ENCODE assay signal across 19 mouse cellular contexts in the genomic region with DNA sequence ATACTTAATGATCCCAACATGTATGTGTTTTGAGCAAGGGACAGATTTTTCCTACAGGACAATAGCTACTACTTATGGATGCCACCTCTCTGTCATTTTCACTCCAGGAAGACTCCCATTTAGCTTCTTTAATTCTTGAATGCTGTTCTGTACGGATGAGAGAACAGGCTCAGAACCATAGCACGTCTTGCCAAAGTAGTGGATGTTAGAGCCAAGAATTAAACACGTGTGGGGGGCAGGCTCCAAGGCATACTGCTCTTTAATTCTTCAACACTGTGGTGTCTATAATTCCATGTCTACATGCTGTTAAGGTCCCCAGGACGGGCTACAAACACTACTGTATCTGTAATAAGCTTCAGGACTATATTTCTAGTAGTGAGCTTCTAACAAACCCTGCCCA.
DNase-seq lines count a peak whose midpoint lies in the region; ATAC-seq and TF ChIP-seq lines count a peak whose summit lies in the region.
"Had no signal": no experiment of that assay in that cellular context is flagged by ENCODE, and none has a peak within 500 bp of the region (broad histone marks: within the 10 kb centered on the region; RNA-seq: fewer than 3 reads in every experiment).

No protein-coding gene starts in this region.

- no peaks in the 10 kb centered on the region for H3K9me3 ChIP-seq in forebrain, embryonic 14.5 days (replicated peaks; ENCODE audit: control insufficient read depth, low read length)
- H3K9me3 ChIP-seq in forebrain, embryonic 12.5 days, result no peaks in the 10 kb centered on the region
- no peaks in the 10 kb centered on the region for H3K9me3 ChIP-seq in hindbrain, embryonic 16.5 days (ENCODE audit: control insufficient read depth, low read length)
- H3K9me3 ChIP-seq in hindbrain, embryonic 11.5 days (ENCODE audit: control insufficient read depth, low read length), result no peaks in the 10 kb centered on the region
- no peaks in the 10 kb centered on the region for H3K9me3 ChIP-seq in forebrain, postnatal 0 days (ENCODE audit: low read length)
- H3K9me3 ChIP-seq: embryonic facial prominence, embryonic 10.5 days; heart, embryonic 12.5 days; hindbrain, embryonic 10.5 days; intestine, embryonic 15.5 days had no signal

- no peak overlapping the region for H3K4me3 ChIP-seq in forebrain, embryonic 14.5 days (ENCODE audit: low read depth, low read length)
- no peak overlapping the region for H3K4me3 ChIP-seq in forebrain, embryonic 12.5 days (replicated peaks)
- H3K4me3 ChIP-seq in hindbrain, embryonic 16.5 days (ENCODE audit: low read length), result no peak overlapping the region
- H3K4me3 ChIP-seq in hindbrain, embryonic 11.5 days (ENCODE audit: low read depth, low read length), result no peak overlapping the region
- H3K4me3 ChIP-seq in forebrain, postnatal 0 days (ENCODE audit: low read depth, low read length), result no peak overlapping the region
- H3K4me3 ChIP-seq: embryonic facial prominence, embryonic 10.5 days; heart, adult 2 months; heart, embryonic 12.5 days; hindbrain, embryonic 10.5 days; intestine, embryonic 15.5 days had no signal

- DNase-seq in forebrain, embryonic 14.5 days (ENCODE audit: low spot score), result peak; percentile 67
- no peak for DNase-seq in hindbrain, embryonic 11.5 days (ENCODE audit: low spot score)
- DNase-seq in brain, adult 2 months (ENCODE audit: low read depth, low spot score), result peak; percentile 33
- DNase-seq in forebrain, postnatal 0 days, result peak; percentile 59
- DNase-seq in gastrocnemius, postnatal 4 days (ENCODE audit: low spot score in 2 of 2), result no peak
- DNase-seq: adrenal gland, adult 8-10 months; adrenal gland, postnatal 36 days; cerebellum, adult 18-20 months; cerebellum, adult 9-11 months; gastrocnemius, postnatal 36 days; heart, adult 2 months; kidney, adult 18-20 months had no signal

- no peak for TF ChIP-seq CTCF in forebrain, postnatal 0 days (IDR thresholded peaks at IDR 0.05; ENCODE audit: low read depth)

- no peak overlapping the region for H3K27ac ChIP-seq in forebrain, embryonic 14.5 days (ENCODE audit: low read depth, low read length)
- no peak overlapping the region for H3K27ac ChIP-seq in forebrain, embryonic 12.5 days
- H3K27ac ChIP-seq in hindbrain, embryonic 16.5 days (ENCODE audit: low read depth, low read length), result no peak overlapping the region
- H3K27ac ChIP-seq in hindbrain, embryonic 11.5 days (ENCODE audit: low read depth, low read length), result no peak overlapping the region
- H3K27ac ChIP-seq in forebrain, postnatal 0 days (ENCODE audit: low read depth, low read length), result no peak overlapping the region
- H3K27ac ChIP-seq: embryonic facial prominence, embryonic 10.5 days; heart, adult 2 months; hindbrain, embryonic 10.5 days; intestine, embryonic 15.5 days had no signal

- no peak overlapping the region for H3K4me2 ChIP-seq in forebrain, embryonic 14.5 days (ENCODE audit: low read length)
- no peak overlapping the region for H3K4me2 ChIP-seq in forebrain, embryonic 12.5 days
- H3K4me2 ChIP-seq in hindbrain, embryonic 16.5 days (ENCODE audit: low read length), result no peak overlapping the region
- no peak overlapping the region for H3K4me2 ChIP-seq in hindbrain, embryonic 11.5 days (replicated peaks; ENCODE audit: low read depth, low read length)
- H3K4me2 ChIP-seq in forebrain, postnatal 0 days (ENCODE audit: low read depth), result no peak overlapping the region
- H3K4me2 ChIP-seq: heart, embryonic 12.5 days; intestine, embryonic 15.5 days had no signal

- peaks cover 4% of the 10 kb centered on the region; the same call in 1 of the 2 replicates for H3K4me1 ChIP-seq in forebrain, embryonic 14.5 days (ENCODE audit: control insufficient read depth, insufficient read depth, low read length)
- peaks cover 15% of the 10 kb centered on the region for H3K4me1 ChIP-seq in forebrain, embryonic 12.5 days
- no peaks in the 10 kb centered on the region; the same call in 1 of the 2 replicates for H3K4me1 ChIP-seq in hindbrain, embryonic 16.5 days (ENCODE audit: control insufficient read depth, insufficient read depth, low read depth, low read length)
- no peaks in the 10 kb centered on the region for H3K4me1 ChIP-seq in hindbrain, embryonic 11.5 days (replicated peaks; ENCODE audit: control insufficient read depth, insufficient read depth, low read length)
- peaks cover 6% of the 10 kb centered on the region for H3K4me1 ChIP-seq in forebrain, postnatal 0 days (ENCODE audit: insufficient read depth)
- H3K4me1 ChIP-seq: heart, embryonic 12.5 days had no signal

- no peaks in the 10 kb centered on the region for H3K36me3 ChIP-seq in forebrain, embryonic 14.5 days (ENCODE audit: control insufficient read depth, insufficient read depth, low read length)
- no peaks in the 10 kb centered on the region for H3K36me3 ChIP-seq in forebrain, embryonic 12.5 days (replicated peaks)
- no peaks in the 10 kb centered on the region for H3K36me3 ChIP-seq in hindbrain, embryonic 16.5 days (ENCODE audit: control insufficient read depth, insufficient read depth, low read length)
- no peaks in the 10 kb centered on the region for H3K36me3 ChIP-seq in hindbrain, embryonic 11.5 days (ENCODE audit: control insufficient read depth, insufficient read depth, low read length)
- no peaks in the 10 kb centered on the region for H3K36me3 ChIP-seq in forebrain, postnatal 0 days (ENCODE audit: insufficient read depth)
- H3K36me3 ChIP-seq: embryonic facial prominence, embryonic 10.5 days; heart, embryonic 12.5 days; hindbrain, embryonic 10.5 days; intestine, embryonic 15.5 days had no signal

- ATAC-seq in forebrain, embryonic 14.5 days, result peak; percentile 65; the same call in 1 of the 2 replicates
- ATAC-seq in forebrain, embryonic 12.5 days (ENCODE audit: low FRiP score), result no peak
- peak; percentile 56; the same call in 1 of the 2 replicates for ATAC-seq in hindbrain, embryonic 16.5 days
- no peak for ATAC-seq in hindbrain, embryonic 11.5 days (ENCODE audit: low FRiP score)
- ATAC-seq in forebrain, postnatal 0 days, result peak; percentile 40; the same call in 1 of the 2 replicates
- ATAC-seq: intestine, embryonic 15.5 days had no signal

- no peak overlapping the region for H3K9ac ChIP-seq in forebrain, embryonic 14.5 days (ENCODE audit: low read length)
- no peak overlapping the region for H3K9ac ChIP-seq in forebrain, embryonic 12.5 days
- no peak overlapping the region for H3K9ac ChIP-seq in hindbrain, embryonic 16.5 days (ENCODE audit: low read depth, low read length)
- H3K9ac ChIP-seq in hindbrain, embryonic 11.5 days (ENCODE audit: low read depth, low read length), result no peak overlapping the region
- no peak overlapping the region for H3K9ac ChIP-seq in forebrain, postnatal 0 days
- H3K9ac ChIP-seq: heart, embryonic 12.5 days; intestine, embryonic 15.5 days had no signal

- no peaks in the 10 kb centered on the region for H3K27me3 ChIP-seq in forebrain, embryonic 14.5 days (replicated peaks; ENCODE audit: control insufficient read depth, insufficient read depth, low read length)
- H3K27me3 ChIP-seq in forebrain, embryonic 12.5 days, result no peaks in the 10 kb centered on the region
- H3K27me3 ChIP-seq in hindbrain, embryonic 16.5 days (replicated peaks; ENCODE audit: control insufficient read depth, insufficient read depth, low read length), result no peaks in the 10 kb centered on the region
- H3K27me3 ChIP-seq in hindbrain, embryonic 11.5 days (ENCODE audit: control insufficient read depth, insufficient read depth, low read length), result no peaks in the 10 kb centered on the region
- H3K27me3 ChIP-seq in forebrain, postnatal 0 days (ENCODE audit: insufficient read depth, low read length), result no peaks in the 10 kb centered on the region
- H3K27me3 ChIP-seq: CH12.LX; heart, embryonic 12.5 days; intestine, embryonic 15.5 days had no signal

- WGBS in forebrain, embryonic 14.5 days, result 31% methylated on average over 4 of the region's 4 CpGs
- 64% methylated on average over 4 of the region's 4 CpGs for WGBS in forebrain, embryonic 12.5 days
- WGBS in hindbrain, embryonic 16.5 days, result 38% methylated on average over 4 of the region's 4 CpGs
- 67% methylated on average over 4 of the region's 4 CpGs for WGBS in hindbrain, embryonic 11.5 days
- WGBS in forebrain, postnatal 0 days, result 29% methylated on average over 4 of the region's 4 CpGs

Comparison
In these comparisons a context has a peak if more than half of its experiments do, and no peak if none do; other contexts are left out.
1. ATAC-seq: peak in forebrain, embryonic 14.5 days (single experiment), hindbrain, embryonic 16.5 days (single experiment) and forebrain, postnatal 0 days (single experiment); none in forebrain, embryonic 12.5 days (single experiment) and hindbrain, embryonic 11.5 days (single experiment).
2. DNase-seq: peak in forebrain, embryonic 14.5 days (single experiment), brain, adult 2 months (single experiment) and forebrain, postnatal 0 days (single experiment); none in hindbrain, embryonic 11.5 days (single experiment) and gastrocnemius, postnatal 4 days (0 of 2).